Mouse (Mus musculus) megakaryocyte, embryonic 14.5 days (primary cell): Measurements from ENCODE around the gene Gja1.
"Not testable (repeated sequence)": the region's sequence is repeated elsewhere in the genome, so short reads cannot be mapped to it uniquely, and the experiment has no call there.

Experiments
- FLI1 ChIP-seq: IDR thresholded peaks from 2 replicates; pipeline ENCODE4 v1.6.1; 2012; ENCODE audit warnings: low read length, inconsistent platforms, mixed read lengths
- GATA1 ChIP-seq: IDR thresholded peaks from 3 replicates; pipeline ENCODE4 v1.6.1; 2012; ENCODE audit warnings: mixed read lengths, low read length, inconsistent platforms, borderline replicate concordance

DNA sequence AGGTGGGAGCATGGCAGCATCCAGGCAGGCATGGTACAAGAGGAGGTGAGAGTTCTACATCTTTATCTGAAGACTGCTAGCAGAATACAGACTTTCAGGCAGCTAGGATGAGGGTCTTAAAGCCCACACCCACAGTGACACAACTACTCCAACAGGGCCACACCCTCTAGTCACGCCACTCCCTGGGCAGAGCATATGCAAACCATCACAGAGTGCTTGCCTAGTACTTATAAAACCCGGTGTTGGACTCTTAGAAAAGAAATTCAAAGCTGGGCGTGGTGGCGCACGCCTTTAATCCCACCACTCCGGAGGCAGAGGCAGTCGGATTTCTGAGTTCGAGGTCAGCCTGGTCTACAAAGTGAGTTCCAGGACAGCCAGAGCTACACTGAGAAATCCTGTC is 24.3 kb downstream of the Gja1 start:
- TF ChIP-seq GATA1, FLI1: not testable (repeated sequence)
